Mouse (Mus musculus) myocyte (in vitro differentiated cells): ENCODE data around the gene Brat1. TPM values are rescaled to one million over a fixed set of nuclear protein-coding genes. Genes with fewer than 3 reads are reported as not detected.

Source experiments
- H3K27me3 ChIP-seq: one replicate; pipeline ENCODE4 v1.6.1; 2011; ENCODE audit not compliant: control insufficient read depth, insufficient read depth, insufficient read length
- H3K36me3 ChIP-seq: one replicate; pipeline ENCODE4 v1.6.1; 2011; ENCODE audit not compliant: control insufficient read depth, insufficient read depth
- H3K4me2 ChIP-seq: one replicate; pipeline ENCODE4 v1.6.1; 2011; ENCODE audit warnings: low read depth, control low read depth
- H3K4me3 ChIP-seq: one replicate; pipeline ENCODE4 v1.5.1; 2011; ENCODE audit warnings: mild to moderate bottlenecking, control low read depth, moderate library complexity
- H3K79me2 ChIP-seq: one replicate; pipeline ENCODE4 v1.6.1; 2011; ENCODE audit not compliant: control insufficient read depth, insufficient read depth
- H3ac ChIP-seq: one replicate; pipeline ENCODE4 v1.6.1; 2011; ENCODE audit not compliant: control insufficient read depth, insufficient read length
- CEBPB ChIP-seq: IDR thresholded peaks from 2 replicates; pipeline ENCODE4 v1.6.1; 2011; ENCODE audit warnings: mild to moderate bottlenecking, moderate library complexity; ENCODE audit not compliant: poor library complexity, insufficient read depth, severe bottlenecking
- E2F4 ChIP-seq: IDR thresholded peaks from one replicate; pipeline ENCODE4 v1.6.1; 2011; ENCODE audit warnings: mild to moderate bottlenecking, control low read depth, moderate library complexity; ENCODE audit not compliant: insufficient read depth
- MAX ChIP-seq: IDR thresholded peaks from one replicate; pipeline ENCODE4 v1.6.1; 2011; ENCODE audit warnings: low read depth, mild to moderate bottlenecking, control low read depth
- MYOD1 ChIP-seq, 3 experiments: IDR thresholded peaks; one replicate each; pipeline ENCODE4 v1.6.1; 2011; ENCODE audit warnings: control low read depth in 2 of 3, low read depth in 2 of 3, mild to moderate bottlenecking in 2 of 3, moderate library complexity in 1 of 3; ENCODE audit not compliant: insufficient read length in 2 of 3, control insufficient read depth in 1 of 3
- MYOG ChIP-seq, 3 experiments: IDR thresholded peaks; one replicate each; pipeline ENCODE4 v1.6.1; 2011; ENCODE audit warnings: control low read depth in 2 of 3, low read depth in 2 of 3, mild to moderate bottlenecking in 2 of 3; ENCODE audit not compliant: insufficient read length in 2 of 3, control insufficient read depth in 1 of 3, insufficient read depth in 1 of 3
- POLR2A ChIP-seq: IDR thresholded peaks from one replicate; pipeline ENCODE4 v1.6.1; 2011; ENCODE audit warnings: low read depth, mild to moderate bottlenecking, control low read depth, moderate library complexity; ENCODE audit not compliant: insufficient read length
- POLR2AphosphoS2 ChIP-seq: IDR thresholded peaks from one replicate; pipeline ENCODE4 v1.6.1; 2011; ENCODE audit warnings: low read depth, control low read depth; ENCODE audit not compliant: insufficient read length
- REST ChIP-seq: IDR thresholded peaks from one replicate; pipeline ENCODE4 v1.6.1; 2011; ENCODE audit warnings: mild to moderate bottlenecking, control low read depth, moderate library complexity; ENCODE audit not compliant: insufficient read depth, insufficient read length
- SRF ChIP-seq: IDR thresholded peaks from one replicate; pipeline ENCODE4 v1.6.1; 2011; ENCODE audit warnings: low read depth; ENCODE audit not compliant: control insufficient read depth, insufficient read length
- TCF12 ChIP-seq: IDR thresholded peaks from one replicate; pipeline ENCODE4 v1.6.1; 2011; ENCODE audit warnings: mild to moderate bottlenecking, control low read depth; ENCODE audit not compliant: poor library complexity, insufficient read depth, severe bottlenecking
- TCF3 ChIP-seq: IDR thresholded peaks from one replicate; pipeline ENCODE4 v1.6.1; 2011; ENCODE audit warnings: low read depth, control low read depth; ENCODE audit not compliant: insufficient read length
- USF1 ChIP-seq: IDR thresholded peaks from one replicate; pipeline ENCODE4 v1.6.1; 2011; ENCODE audit warnings: low read depth, mild to moderate bottlenecking, control low read depth, moderate library complexity
- polyA plus RNA-seq: library from polyadenylated mRNA; unstranded; fragments of >200 nt; fragmentation: generic; extraction: Trizol; gene quantifications from one replicate; pipeline ENCODE4 v1.2.1, GENCODE M21; 2012; ENCODE audit warnings: missing spikeins

The Brat1 gene
- polyA plus RNA-seq, 1 experiment = 14.2 TPM

GRCm38 (mm10) chr5:140741877-140742276 is 37.1 kb downstream of the Brat1 start:
- Histone ChIP-seq H3K4me3 (no peak overlapping the region), H3K27me3 (peaks cover 7% of the 10 kb centered on the region)

GRCm38 (mm10) chr5:140743706-140744131 is 38.9 kb downstream of the Brat1 start:
- Histone ChIP-seq H3ac (no peak overlapping the region), H3K4me2 (no peak overlapping the region), H3K27me3 (peaks cover 1% of the 10 kb centered on the region), H3K36me3 (no peaks in the 10 kb centered on the region), H3K79me2 (no peaks in the 10 kb centered on the region), H3K4me3 (no peak overlapping the region)
- TF ChIP-seq E2F4 = no peak
- TF ChIP-seq REST = no peak
- TF ChIP-seq CEBPB = no peak
- no peak for TF ChIP-seq SRF

More at GRCm38 (mm10) chr5:140741877-140742276, 37.1 kb downstream of the Brat1 start:
- no peaks in the 10 kb centered on the region for H3K79me2 ChIP-seq
- H3K36me3 ChIP-seq = no peaks in the 10 kb centered on the region
- TF ChIP-seq TCF12 (no peak), TCF3 (no peak), MAX (no peak), REST (no peak), POLR2AphosphoS2 (no peak), POLR2A (no peak), MYOD1 (IDR thresholded peaks at IDR 0.05; ENCODE audit: control insufficient read depth in 1 of 3, insufficient read length in 2 of 3, low read depth in 2 of 3) (no peak), E2F4 (no peak), CEBPB (no peak), USF1 (no peak), SRF (no peak)
- no peak overlapping the region for H3K4me2 ChIP-seq
- H3ac ChIP-seq = no peak overlapping the region

- TF ChIP-seq MAX = no peak
- TF ChIP-seq CEBPB = no peak
- no peak for TF ChIP-seq POLR2A
- no peak for TF ChIP-seq E2F4
- TF ChIP-seq REST = no peak
- TF ChIP-seq TCF3 = no peak
- TF ChIP-seq POLR2AphosphoS2 = no peak
- TF ChIP-seq MYOG (IDR thresholded peaks at IDR 0.05; ENCODE audit: control insufficient read depth in 1 of 3, insufficient read depth in 1 of 3, insufficient read length in 2 of 3, low read depth in 2 of 3) = no peak
- TF ChIP-seq USF1 = no peak
- no peak for TF ChIP-seq SRF
- TF ChIP-seq MYOD1 (IDR thresholded peaks at IDR 0.05; ENCODE audit: control insufficient read depth in 1 of 3, insufficient read length in 2 of 3, low read depth in 2 of 3) = no peak
- TF ChIP-seq TCF12 = no peak
- no peaks in the 10 kb centered on the region for H3K36me3 ChIP-seq
- no peak overlapping the region for H3K4me2 ChIP-seq
- H3ac ChIP-seq = no peak overlapping the region
- H3K27me3 ChIP-seq = no peaks in the 10 kb centered on the region
- peak overlapping the region; percentile 23 for H3K4me3 ChIP-seq
- no peaks in the 10 kb centered on the region for H3K79me2 ChIP-seq
These were observed 43.6 kb downstream of the Brat1 start for GRCm38 (mm10) chr5:140748425-140748824.

GRCm38 (mm10) chr5:140749062-140749875 is 44.5 kb downstream of the Brat1 start:
- no peaks in the 10 kb centered on the region for H3K36me3 ChIP-seq
- TF ChIP-seq POLR2AphosphoS2 (no peak), MYOG (IDR thresholded peaks at IDR 0.05; ENCODE audit: control insufficient read depth in 1 of 3, insufficient read depth in 1 of 3, insufficient read length in 2 of 3, low read depth in 2 of 3) (no peak), MAX (no peak), TCF12 (no peak), REST (no peak), POLR2A (peak; percentile 38), USF1 (no peak), CEBPB (peak; percentile 73; the same call in 1 of the 2 replicates)
- H3K4me2 ChIP-seq = peak overlapping the region; percentile 63
- peak overlapping the region; percentile 23 for H3K4me3 ChIP-seq
- H3K79me2 ChIP-seq = no peaks in the 10 kb centered on the region
- H3ac ChIP-seq = no peak overlapping the region
- no peaks in the 10 kb centered on the region for H3K27me3 ChIP-seq

GRCm38 (mm10) chr5:140750925-140751324 is 46.1 kb downstream of the Brat1 start:
- no peak overlapping the region for H3ac ChIP-seq
- H3K4me2 ChIP-seq = no peak overlapping the region
- H3K79me2 ChIP-seq = no peaks in the 10 kb centered on the region
- no peaks in the 10 kb centered on the region for H3K27me3 ChIP-seq
- H3K4me3 ChIP-seq = no peak overlapping the region
- TF ChIP-seq MAX (no peak), TCF12 (no peak), E2F4 (no peak), REST (no peak), POLR2AphosphoS2 (no peak), CEBPB (no peak), MYOG (IDR thresholded peaks at IDR 0.05; ENCODE audit: control insufficient read depth in 1 of 3, insufficient read depth in 1 of 3, insufficient read length in 2 of 3, low read depth in 2 of 3) (no peak)
- H3K36me3 ChIP-seq = no peaks in the 10 kb centered on the region
